Mouse (Mus musculus): ENCODE data around the gene Sva.

The Sva gene

DNA sequence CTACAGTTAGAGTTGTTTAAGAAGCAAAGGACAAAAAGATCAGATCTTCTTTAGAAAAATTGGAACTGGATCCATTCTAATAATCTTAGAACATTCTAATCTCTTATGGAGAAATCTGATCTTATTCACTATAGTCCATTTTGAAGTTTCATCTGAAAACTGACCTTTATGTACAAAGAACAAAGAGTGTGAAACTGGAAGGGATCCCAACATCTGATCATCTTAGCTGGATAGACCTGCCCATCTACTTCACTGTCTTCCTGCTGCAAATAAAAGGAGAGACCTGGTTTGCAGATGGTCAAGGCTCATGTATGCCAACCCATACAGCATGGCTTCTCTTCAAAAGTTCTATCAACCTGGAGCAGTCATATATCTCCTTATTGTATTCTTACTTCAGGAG, at the start of gene Sva:
Gene Sva, plus strand, starts transcription at position 301 of the 400 bp plus-strand sequence.
- DNase-seq (ENCODE audit: low spot score in 2 of 2), result no peak
